Mouse (Mus musculus) bone marrow, adult 2 months (tissue): ENCODE results near the gene Ttc24.

Experiments
- CTCF ChIP-seq: fragments of 200-500 bp; IDR thresholded peaks from 2 replicates; pipeline ENCODE4 v1.5.1; 2011; ENCODE audit warnings: low read length, control low read depth; ENCODE audit not compliant: control insufficient read depth, insufficient read depth
- POLR2A ChIP-seq: fragments of 200-500 bp; IDR thresholded peaks from 2 replicates; pipeline ENCODE4 v1.6.1; 2011; ENCODE audit warnings: low read depth, mild to moderate bottlenecking, control low read depth, low read length, borderline replicate concordance; ENCODE audit not compliant: control insufficient read depth

DNA sequence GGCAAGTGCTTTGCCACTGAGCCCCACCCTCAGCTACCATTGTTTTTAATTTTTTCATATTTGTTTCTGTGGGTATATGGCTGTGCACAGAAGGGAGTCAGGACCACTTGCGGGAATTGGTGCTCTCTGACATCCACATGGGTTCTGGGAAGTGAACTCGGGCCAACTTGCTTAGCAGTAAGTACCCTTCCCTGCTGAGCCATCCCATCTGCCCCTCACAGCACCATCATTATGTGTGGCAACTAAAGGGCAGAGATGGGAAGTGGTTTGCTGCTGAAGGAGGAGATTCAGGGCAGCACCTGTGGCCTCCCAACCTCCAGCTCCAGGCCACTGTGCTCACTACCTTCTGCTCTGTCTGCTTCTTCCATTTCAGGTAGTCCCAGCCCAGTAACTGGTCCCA, 4.5 kb downstream of the Ttc24 start:
- TF ChIP-seq CTCF, result no peak
- no peak for TF ChIP-seq POLR2A
